Mouse (Mus musculus) heart, postnatal 0 days (tissue): ENCODE results near the gene Emc3. TPM values are rescaled to one million over a fixed set of nuclear protein-coding genes. Genes with fewer than 3 reads are reported as not detected.

Experiments
- ATAC-seq: fragments of 200-750 bp; cut with Nextera tagmentation; 2 replicates; pipeline ENCODE4 v1.8.0; 2017; ENCODE audit warnings: low read depth, moderate number of reproducible peaks, moderate library complexity; ENCODE audit not compliant: insufficient read depth
- DNase-seq: peaks from one replicate; pipeline ENCODE4 v3.0.0-alpha.2; 2016; ENCODE audit warnings: low spot score
- H3K27ac ChIP-seq: fragments of 300-500 bp; sonication (generic); 2 replicates; pipeline ENCODE4 v1.5.1; 2014; ENCODE audit warnings: low read depth, mild to moderate bottlenecking
- H3K27me3 ChIP-seq: fragments of 300-500 bp; sonication (generic); 2 replicates; pipeline ENCODE4 v1.6.1; 2014; ENCODE audit warnings: low read length, mixed read lengths; ENCODE audit not compliant: control insufficient read depth, insufficient read depth
- H3K36me3 ChIP-seq: fragments of 300-500 bp; sonication (generic); replicated peaks from 2 replicates; pipeline ENCODE4 v1.6.1; 2014; ENCODE audit warnings: low read length, mixed read lengths; ENCODE audit not compliant: control insufficient read depth, insufficient read depth
- H3K4me1 ChIP-seq: fragments of 300-500 bp; sonication (generic); 2 replicates; pipeline ENCODE4 v1.6.1; 2014; ENCODE audit warnings: antibody characterized with exemption; ENCODE audit not compliant: control insufficient read depth, insufficient read depth
- H3K4me2 ChIP-seq: fragments of 300-500 bp; sonication (generic); 2 replicates; pipeline ENCODE4 v1.6.1; 2014; ENCODE audit warnings: low read depth, mild to moderate bottlenecking, low read length, moderate library complexity
- H3K4me3 ChIP-seq: fragments of 300-500 bp; sonication (generic); 2 replicates; pipeline ENCODE4 v1.5.1; 2014; ENCODE audit warnings: low read depth, low read length
- H3K9ac ChIP-seq: fragments of 300-500 bp; sonication (generic); replicated peaks from 2 replicates; pipeline ENCODE4 v1.6.1; 2014; ENCODE audit warnings: low read depth, low read length, mixed read lengths
- H3K9me3 ChIP-seq: fragments of 300-500 bp; sonication (generic); replicated peaks from 2 replicates; pipeline ENCODE4 v1.6.1; 2016; ENCODE audit warnings: low read length; ENCODE audit not compliant: control insufficient read depth
- CTCF ChIP-seq: IDR thresholded peaks from 2 replicates; pipeline ENCODE4 v1.5.1; 2016; ENCODE audit warnings: antibody characterized with exemption, control low read depth, low read depth
- EP300 ChIP-seq: IDR thresholded peaks from 2 replicates; pipeline ENCODE4 v1.6.1; 2016; ENCODE audit warnings: antibody characterized with exemption, low read depth
- WGBS: fragments of 180-500 bp; shearing (Covaris S2); extraction: QIAGEN DNeasy Blood & Tissue Kit; methylation state at CpG from one replicate; pipeline ENCODE4 v1.1.7; 2014; 5-methylcytosine and 5-hydroxymethylcytosine counted together
- polyA plus RNA-seq: library from polyadenylated mRNA; unstranded; fragments of >200 nt; fragmentation: Nextera tagmentation; extraction: Ambion mirVana; gene quantifications from 2 replicates; pipeline ENCODE4 v1.2.1, GENCODE M21; 2015
- total RNA-seq: library from RNA; depleted of rRNA; stranded (reverse); fragments of >200 nt; gene quantifications from 2 replicates; pipeline ENCODE4 v1.2.3, GENCODE M21; 2014; ENCODE audit warnings: low replicate concordance

Emc3 gene
- total and polyA plus RNA-seq, 2 experiments from 2014 or later, result 78.3 to 79.4 TPM

DNA sequence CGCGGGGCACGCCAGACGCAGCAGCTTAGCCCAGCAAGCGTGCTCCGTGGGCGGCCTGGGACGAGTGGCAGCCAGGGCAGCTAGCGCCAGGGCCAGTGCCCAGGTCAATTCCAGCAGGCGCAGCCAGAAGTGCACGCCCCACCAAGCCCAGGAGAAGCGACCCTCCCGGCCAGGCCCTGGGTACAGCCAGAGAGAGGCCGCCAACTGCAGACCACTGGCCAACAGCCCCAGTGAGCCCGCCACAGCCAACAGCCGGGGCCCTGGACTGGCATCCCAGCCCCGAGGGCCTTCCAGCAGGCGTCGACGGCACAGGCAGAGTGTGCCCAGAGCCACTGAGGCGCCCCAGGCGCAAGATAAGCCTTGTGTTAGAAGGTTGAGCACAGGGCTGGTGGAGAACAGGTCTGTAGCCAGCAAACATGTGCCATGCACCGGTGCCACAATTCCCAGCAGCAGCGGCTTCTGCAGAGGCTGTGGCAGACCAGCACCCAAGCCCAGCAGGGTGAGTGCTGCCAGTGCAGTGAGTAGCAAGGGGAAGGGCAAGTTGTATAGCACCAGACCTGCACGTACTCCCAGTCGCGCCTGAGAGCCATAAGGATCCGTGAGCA is 36.3 kb downstream of the Emc3 start:
- Histone ChIP-seq H3K4me1 (peaks cover 13% of the 10 kb centered on the region; the same call in 1 of the 2 replicates), H3K27me3 (peaks cover 18% of the 10 kb centered on the region; the same call in 1 of the 2 replicates), H3K27ac (no peak overlapping the region), H3K36me3 (peaks cover 24% of the 10 kb centered on the region), H3K4me3 (peak overlapping the region; percentile 45), H3K4me2 (peak overlapping the region; percentile 57), H3K9me3 (no peaks in the 10 kb centered on the region), H3K9ac (no peak overlapping the region)
- TF ChIP-seq EP300 (no peak), CTCF (no peak)
- ATAC-seq (peak; percentile 5; the same call in 1 of the 2 replicates), DNase-seq (no peak)
- 22% methylated on average over 28 of the region's 28 CpGs for WGBS

DNA sequence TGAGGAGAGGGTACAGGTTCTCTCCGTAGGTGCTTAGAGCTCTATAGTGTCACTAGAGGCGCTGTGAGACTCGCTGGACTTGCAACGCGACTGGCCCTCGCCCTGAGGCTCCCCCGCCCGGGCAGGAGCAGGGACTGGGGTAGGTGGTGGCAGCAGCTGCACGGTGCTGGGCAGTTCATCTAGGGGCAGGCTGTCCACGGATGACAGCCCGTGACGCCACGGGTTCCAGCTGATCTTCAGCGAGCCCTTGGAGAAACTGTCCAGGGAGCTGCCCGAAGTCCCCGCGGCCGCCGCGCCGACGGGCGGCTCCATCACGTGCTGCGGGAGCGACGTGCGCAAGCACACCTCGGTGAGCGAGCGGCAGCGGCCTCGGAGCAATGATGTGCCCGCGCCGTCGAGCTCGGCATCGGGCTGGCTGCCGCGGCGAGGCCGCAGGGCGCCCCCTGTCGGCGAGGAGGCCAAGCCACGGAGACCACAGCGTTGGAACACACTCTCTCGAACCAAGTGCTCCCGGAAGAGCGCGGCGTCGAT is 37.1 kb downstream of the Emc3 start:
- H3K9me3 ChIP-seq, result no peaks in the 10 kb centered on the region
- TF ChIP-seq CTCF, result peak; percentile 59
- TF ChIP-seq EP300, result no peak
- under 1% methylated on average over 54 of the region's 54 CpGs for WGBS
- H3K9ac ChIP-seq, result 0 out of 2 replicates have a peak overlapping the region, but pooled peaks have one; percentile 4
- peak overlapping the region; percentile 45 for H3K4me3 ChIP-seq
- H3K27ac ChIP-seq, result 0 out of 2 replicates have a peak overlapping the region, but pooled peaks have one; percentile 0
- H3K4me2 ChIP-seq, result peak overlapping the region; percentile 57
- H3K4me1 ChIP-seq, result peaks cover 13% of the 10 kb centered on the region; the same call in 1 of the 2 replicates
- peaks cover 15% of the 10 kb centered on the region; the same call in 1 of the 2 replicates for H3K27me3 ChIP-seq
- DNase-seq (peak; percentile 69), ATAC-seq (peak; percentile 85)
- peaks cover 32% of the 10 kb centered on the region for H3K36me3 ChIP-seq

DNA sequence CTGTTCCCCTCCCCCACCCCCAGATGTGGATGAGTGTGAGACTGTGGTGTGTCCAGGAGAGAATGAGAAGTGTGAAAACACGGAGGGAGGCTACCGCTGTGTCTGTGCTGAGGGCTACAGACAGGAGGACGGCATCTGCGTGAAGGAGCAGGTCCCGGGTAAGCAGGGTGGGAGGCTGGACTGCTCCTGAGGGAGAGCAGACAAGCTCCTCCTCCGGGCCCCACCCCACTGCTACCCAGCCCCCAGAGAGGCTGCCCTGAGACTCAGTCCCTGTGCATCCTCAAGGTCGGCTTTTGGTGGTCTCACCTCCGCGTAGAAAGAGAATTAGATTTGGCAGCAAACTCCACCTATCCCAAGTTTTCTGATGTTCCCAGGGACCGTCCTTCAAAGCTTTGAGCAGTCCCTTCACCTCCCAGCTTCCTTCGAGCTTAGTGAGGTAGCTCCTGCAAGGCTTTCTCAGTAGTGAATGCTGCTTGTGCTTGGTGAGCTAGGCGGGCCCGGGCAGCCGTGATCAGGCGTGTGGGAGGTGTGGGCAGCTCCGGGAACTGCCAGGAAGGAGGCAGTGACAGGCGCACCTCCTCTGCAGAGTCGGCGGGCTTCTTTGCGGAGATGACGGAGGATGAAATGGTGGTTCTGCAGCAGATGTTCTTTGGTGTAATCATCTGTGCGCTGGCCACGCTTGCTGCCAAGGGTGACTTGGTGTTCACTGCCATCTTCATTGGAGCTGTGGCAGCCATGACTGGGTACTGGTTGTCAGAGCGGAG is 39.2 kb downstream of the Emc3 start:
- no peaks in the 10 kb centered on the region for H3K9me3 ChIP-seq
- DNase-seq, result no peak
- H3K36me3 ChIP-seq, result peaks cover 45% of the 10 kb centered on the region
- H3K4me3 ChIP-seq, result no peak overlapping the region
- no peak overlapping the region for H3K4me2 ChIP-seq
- no peak for ATAC-seq
- H3K27me3 ChIP-seq, result peaks cover 13% of the 10 kb centered on the region; the same call in 1 of the 2 replicates
- 64% methylated on average over 24 of the region's 24 CpGs for WGBS
- H3K9ac ChIP-seq, result no peak overlapping the region
- H3K4me1 ChIP-seq, result peaks cover 13% of the 10 kb centered on the region; the same call in 1 of the 2 replicates
- TF ChIP-seq CTCF, result no peak
- no peak for TF ChIP-seq EP300
- H3K27ac ChIP-seq, result no peak overlapping the region

- Histone ChIP-seq H3K27me3 (no peaks in the 10 kb centered on the region), H3K4me1 (0 out of 2 replicates have a peak, but pooled peaks cover 1% of the 10 kb centered on the region), H3K4me3 (no peak overlapping the region), H3K9me3 (no peaks in the 10 kb centered on the region), H3K27ac (no peak overlapping the region), H3K36me3 (peaks cover 53% of the 10 kb centered on the region), H3K4me2 (no peak overlapping the region), H3K9ac (no peak overlapping the region)
- no peak for ATAC-seq
- WGBS, result 96% methylated on average over 14 of the region's 14 CpGs
- TF ChIP-seq EP300 (no peak), CTCF (no peak)
- no peak for DNase-seq
Measured at GRCm38 (mm10) chr6:113489410-113489809, 42.0 kb downstream of the Emc3 start.

GRCm38 (mm10) chr6:113487125-113487576 is 44.3 kb downstream of the Emc3 start:
- no peak overlapping the region for H3K4me2 ChIP-seq
- 62% methylated on average over 7 of the region's 7 CpGs for WGBS
- TF ChIP-seq EP300 (no peak), CTCF (no peak)
- no peaks in the 10 kb centered on the region for H3K9me3 ChIP-seq
- DNase-seq (no peak), ATAC-seq (no peak)
- H3K9ac ChIP-seq, result no peak overlapping the region
- H3K4me3 ChIP-seq, result no peak overlapping the region
- H3K36me3 ChIP-seq, result peaks cover 47% of the 10 kb centered on the region
- no peaks in the 10 kb centered on the region for H3K27me3 ChIP-seq
- H3K4me1 ChIP-seq, result peaks cover 13% of the 10 kb centered on the region
- H3K27ac ChIP-seq, result no peak overlapping the region
